Mouse (Mus musculus): Measurements from ENCODE around the gene Fuk. TPM values are rescaled to one million over a fixed set of nuclear protein-coding genes. Genes with fewer than 3 reads are reported as not detected.

Fuk gene
- polyA plus RNA-seq, 1 experiment from 2014 or later: 17.8 TPM

- no peaks in the 10 kb centered on the region for H3K27me3 ChIP-seq (ENCODE audit: low read depth, poor library complexity, severe bottlenecking)
- peaks cover 69% of the 10 kb centered on the region for H3K36me3 ChIP-seq
- no peak overlapping the region for H3K27ac ChIP-seq
- no peak for DNase-seq (ENCODE audit: low spot score)
- H3K4me1 ChIP-seq: peaks cover 15% of the 10 kb centered on the region
- H3K4me3 ChIP-seq: no peak overlapping the region
- WGBS: 80% methylated on average over 5 of the region's 5 CpGs
- no peaks in the 10 kb centered on the region for H3K9me3 ChIP-seq (replicated peaks)
Observed at GRCm38 (mm10) chr8:110929066-110929465, 26.8 kb upstream of the Fuk start.

GRCm38 (mm10) chr8:110928435-110928834, 26.1 kb upstream of the Fuk start:
- 82% methylated on average over 7 of the region's 7 CpGs for WGBS
- no peak overlapping the region for H3K4me3 ChIP-seq
- no peaks in the 10 kb centered on the region for H3K9me3 ChIP-seq (replicated peaks)
- peaks cover 15% of the 10 kb centered on the region for H3K4me1 ChIP-seq
- no peak for DNase-seq (ENCODE audit: low spot score)
- no peaks in the 10 kb centered on the region for H3K27me3 ChIP-seq (ENCODE audit: low read depth, poor library complexity, severe bottlenecking)
- no peak overlapping the region for H3K27ac ChIP-seq
- peaks cover 70% of the 10 kb centered on the region for H3K36me3 ChIP-seq

- no peak overlapping the region for H3K4me3 ChIP-seq
- WGBS: 53% methylated on average over 5 of the region's 5 CpGs
- H3K36me3 ChIP-seq: peaks cover 79% of the 10 kb centered on the region
- H3K27ac ChIP-seq: no peak overlapping the region
- H3K9me3 ChIP-seq (replicated peaks): no peaks in the 10 kb centered on the region
- H3K4me1 ChIP-seq: peaks cover 26% of the 10 kb centered on the region
- DNase-seq (ENCODE audit: low spot score): no peak
- no peaks in the 10 kb centered on the region for H3K27me3 ChIP-seq (ENCODE audit: low read depth, poor library complexity, severe bottlenecking)
Observed at GRCm38 (mm10) chr8:110926690-110927089, 24.4 kb upstream of the Fuk start.

GRCm38 (mm10) chr8:110925691-110926140, 23.4 kb upstream of the Fuk start:
- peaks cover 71% of the 10 kb centered on the region for H3K36me3 ChIP-seq
- H3K4me3 ChIP-seq: no peak overlapping the region
- no peak overlapping the region for H3K27ac ChIP-seq
- H3K9me3 ChIP-seq (replicated peaks): no peaks in the 10 kb centered on the region
- no peak for DNase-seq (ENCODE audit: low spot score)
- H3K4me1 ChIP-seq: peaks cover 36% of the 10 kb centered on the region
- H3K27me3 ChIP-seq (ENCODE audit: low read depth, poor library complexity, severe bottlenecking): no peaks in the 10 kb centered on the region
- 67% methylated on average over 8 of the region's 8 CpGs for WGBS

- Histone ChIP-seq H3K36me3 (peaks cover 41% of the 10 kb centered on the region), H3K4me1 (peaks cover 50% of the 10 kb centered on the region), H3K4me3 (peak overlapping the region; percentile 87), H3K9me3 (replicated peaks) (no peaks in the 10 kb centered on the region), H3K27me3 (ENCODE audit: low read depth, poor library complexity, severe bottlenecking) (no peaks in the 10 kb centered on the region), H3K27ac (peak overlapping the region; percentile 97)
- DNase-seq (ENCODE audit: low spot score): peak; percentile 82
- WGBS: 6% methylated on average over 7 of the region's 7 CpGs
Observed at GRCm38 (mm10) chr8:110921492-110922230, 19.4 kb upstream of the Fuk start.

- no peaks in the 10 kb centered on the region for H3K9me3 ChIP-seq (replicated peaks)
- peak overlapping the region; percentile 87 for H3K4me3 ChIP-seq
- no peaks in the 10 kb centered on the region for H3K27me3 ChIP-seq (ENCODE audit: low read depth, poor library complexity, severe bottlenecking)
- peaks cover 44% of the 10 kb centered on the region for H3K4me1 ChIP-seq
- H3K36me3 ChIP-seq: peaks cover 40% of the 10 kb centered on the region
- no peak for DNase-seq (ENCODE audit: low spot score)
- WGBS: 17% methylated on average over 3 of the region's 3 CpGs
- H3K27ac ChIP-seq: peak overlapping the region; percentile 97
Observed at GRCm38 (mm10) chr8:110920773-110921277, 18.5 kb upstream of the Fuk start.

- peaks cover 39% of the 10 kb centered on the region for H3K4me1 ChIP-seq
- DNase-seq (ENCODE audit: low spot score): peak; percentile 72
- H3K27ac ChIP-seq: peak overlapping the region; percentile 97
- no peaks in the 10 kb centered on the region for H3K27me3 ChIP-seq (ENCODE audit: low read depth, poor library complexity, severe bottlenecking)
- H3K4me3 ChIP-seq: peak overlapping the region; percentile 87
- 1% methylated on average over 37 of the region's 37 CpGs for WGBS
- peaks cover 35% of the 10 kb centered on the region for H3K36me3 ChIP-seq
- H3K9me3 ChIP-seq (replicated peaks): no peaks in the 10 kb centered on the region
Observed at GRCm38 (mm10) chr8:110920032-110920772, 17.9 kb upstream of the Fuk start.

GRCm38 (mm10) chr8:110919341-110920031, 17.2 kb upstream of the Fuk start, which contains the start of gene St3gal2:
Gene St3gal2, plus strand, starts transcription at chr8:110919922.
- peak; percentile 92 for DNase-seq (ENCODE audit: low spot score)
- Histone ChIP-seq H3K27ac (peak within 1 kb of the TSS; percentile 97), H3K36me3 (peaks cover 28% of the 10 kb centered on the region), H3K27me3 (ENCODE audit: low read depth, poor library complexity, severe bottlenecking) (no peaks in the 10 kb centered on the region), H3K4me3 (peak within 1 kb of the TSS; percentile 87), H3K9me3 (replicated peaks) (no peaks in the 10 kb centered on the region), H3K4me1 (peaks cover 39% of the 10 kb centered on the region)
- WGBS: 3% methylated on average over 35 of the region's 36 CpGs

- DNase-seq (ENCODE audit: low spot score): no peak
- peaks cover 39% of the 10 kb centered on the region for H3K4me1 ChIP-seq
- H3K27me3 ChIP-seq (ENCODE audit: low read depth, poor library complexity, severe bottlenecking): no peaks in the 10 kb centered on the region
- H3K4me3 ChIP-seq: no peak overlapping the region
- no peak overlapping the region for H3K27ac ChIP-seq
- 52% methylated on average over 8 of the region's 8 CpGs for WGBS
- H3K36me3 ChIP-seq: peaks cover 19% of the 10 kb centered on the region
- H3K9me3 ChIP-seq (replicated peaks): no peaks in the 10 kb centered on the region
Observed at GRCm38 (mm10) chr8:110918460-110918859, 16.2 kb upstream of the Fuk start.

GRCm38 (mm10) chr8:110918027-110918426, 15.7 kb upstream of the Fuk start:
- Histone ChIP-seq H3K4me3 (no peak overlapping the region), H3K27ac (no peak overlapping the region), H3K9me3 (replicated peaks) (no peaks in the 10 kb centered on the region), H3K27me3 (ENCODE audit: low read depth, poor library complexity, severe bottlenecking) (no peaks in the 10 kb centered on the region), H3K36me3 (peaks cover 14% of the 10 kb centered on the region), H3K4me1 (peaks cover 39% of the 10 kb centered on the region)
- no peak for DNase-seq (ENCODE audit: low spot score)
- WGBS: 80% methylated on average over 11 of the region's 11 CpGs

GRCm38 (mm10) chr8:110917415-110917814, 15.1 kb upstream of the Fuk start:
- DNase-seq (ENCODE audit: low spot score): no peak
- WGBS: 86% methylated on average over 2 of the region's 2 CpGs
- Histone ChIP-seq H3K4me1 (peaks cover 35% of the 10 kb centered on the region), H3K4me3 (no peak overlapping the region), H3K27ac (no peak overlapping the region), H3K9me3 (replicated peaks) (no peaks in the 10 kb centered on the region), H3K36me3 (peaks cover 8% of the 10 kb centered on the region; the same call in 1 of the 2 replicates), H3K27me3 (ENCODE audit: low read depth, poor library complexity, severe bottlenecking) (no peaks in the 10 kb centered on the region)

GRCm38 (mm10) chr8:110911576-110912570, 9.6 kb upstream of the Fuk start:
- Histone ChIP-seq H3K36me3 (no peaks in the 10 kb centered on the region), H3K4me1 (no peaks in the 10 kb centered on the region), H3K9me3 (replicated peaks) (no peaks in the 10 kb centered on the region), H3K4me3 (no peak overlapping the region), H3K27ac (no peak overlapping the region), H3K27me3 (ENCODE audit: low read depth, poor library complexity, severe bottlenecking) (no peaks in the 10 kb centered on the region)
- WGBS: 84% methylated on average over 15 of the region's 15 CpGs
- no peak for DNase-seq (ENCODE audit: low spot score)

Measured in limb, embryonic 10.5 days (tissue).